Mouse (Mus musculus) G1E (cell line): ENCODE measurements at regions not wholly inside any gene's neighbourhood (a gene's known extent, or its start where the extent isn't known, plus 50 kb on each side); places are given as distances from the start of the nearest gene placed in this dataset.

Experiments used
- CTCF ChIP-seq: IDR thresholded peaks from 2 replicates; pipeline ENCODE4 v1.5.1; 2012; ENCODE audit warnings: low read depth, low read length, inconsistent platforms, mixed read lengths
- GATA1 ChIP-seq: IDR thresholded peaks from 2 replicates; pipeline ENCODE4 v1.6.1; 2012; ENCODE audit warnings: borderline replicate concordance, low read length, inconsistent platforms, mixed read lengths
- GATA2 ChIP-seq: IDR thresholded peaks from 2 replicates; pipeline ENCODE4 v1.6.1; 2012; ENCODE audit warnings: low read depth, low read length, inconsistent platforms, borderline replicate concordance
- POLR2AphosphoS5 ChIP-seq: IDR thresholded peaks from 2 replicates; pipeline ENCODE4 v1.6.1; 2012; ENCODE audit warnings: low read depth, low read length, inconsistent platforms; ENCODE audit not compliant: insufficient replicate concordance
- TAL1 ChIP-seq: conservative IDR thresholded peaks from 2 replicates; pipeline ENCODE4 v1.6.1; 2012; ENCODE audit warnings: low read depth, low read length, inconsistent platforms, mixed read lengths

DNA sequence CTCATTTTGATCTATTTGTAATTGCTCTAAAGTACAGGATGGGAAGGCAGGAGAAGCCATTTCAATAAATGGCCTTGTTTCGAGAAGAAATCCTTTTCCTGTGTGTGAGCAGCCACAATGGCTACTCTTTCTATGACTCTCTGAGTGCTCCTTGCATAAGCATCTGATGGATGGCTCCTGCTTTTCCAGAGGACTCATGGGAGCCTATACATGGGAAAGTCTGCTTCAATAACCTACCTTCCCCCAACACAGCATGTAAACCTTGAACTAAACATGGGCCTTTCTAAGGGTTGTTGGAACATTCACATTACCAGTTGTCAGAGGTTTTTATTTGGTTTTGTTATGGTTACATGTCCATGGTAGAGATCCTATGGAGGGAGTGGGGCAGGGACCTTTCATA, 103.3 kb downstream of the Kcne4 start:
- TF ChIP-seq CTCF: no peak
- TF ChIP-seq GATA1: no peak
- TF ChIP-seq POLR2AphosphoS5: no peak
- TF ChIP-seq TAL1: no peak
- no peak for TF ChIP-seq GATA2
